Mouse (Mus musculus): ENCODE data around the gene Vmn1r203.
"Not testable (repeated sequence)": the region's sequence is repeated elsewhere in the genome, so short reads cannot be mapped to it uniquely, and the experiment has no call there.

The Vmn1r203 gene

GRCm38 (mm10) chr13:22517814-22518213 is at the start of gene Vmn1r203:
Vmn1r203 (plus strand) TSS chr13:22518114.
- no peak for DNase-seq (ENCODE audit: low read depth, low spot score)

- no peak for DNase-seq (ENCODE audit: low read depth, low spot score)
These were observed 46.3 kb upstream of the Vmn1r203 start, which contains the start of gene Vmn1r201 for GRCm38 (mm10) chr13:22471623-22472022. Vmn1r201 (plus strand) TSS chr13:22471923.

- no peak for DNase-seq (ENCODE audit: low read depth, low spot score)
These were observed 15.5 kb upstream of the Vmn1r203 start for GRCm38 (mm10) chr13:22502431-22502830.

DNA sequence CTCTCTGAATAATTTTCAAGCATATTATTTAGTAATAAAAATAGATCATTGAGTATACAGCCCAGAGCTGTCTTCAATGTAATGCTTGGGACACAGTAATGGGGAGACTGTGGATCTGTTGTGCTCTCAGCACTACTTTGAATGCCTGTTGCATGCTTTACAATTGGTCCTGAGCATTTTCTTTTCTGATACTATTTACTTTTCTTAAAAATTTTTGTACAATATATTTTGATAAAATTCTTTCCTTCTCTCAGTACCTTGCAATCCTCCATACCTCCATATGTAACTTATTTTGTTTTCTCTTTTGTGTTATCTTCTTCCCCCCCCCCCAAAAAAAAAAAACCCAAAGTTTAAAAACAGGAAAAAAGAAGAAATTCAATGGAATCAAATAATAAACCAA is 12.6 kb upstream of the Vmn1r203 start, which contains the start of gene Vmn1r202:
Gene Vmn1r202, minus strand, starts transcription at position 101 of the 400 bp plus-strand sequence.
- no peak for DNase-seq (ENCODE audit: low read depth, low spot score)

DNA sequence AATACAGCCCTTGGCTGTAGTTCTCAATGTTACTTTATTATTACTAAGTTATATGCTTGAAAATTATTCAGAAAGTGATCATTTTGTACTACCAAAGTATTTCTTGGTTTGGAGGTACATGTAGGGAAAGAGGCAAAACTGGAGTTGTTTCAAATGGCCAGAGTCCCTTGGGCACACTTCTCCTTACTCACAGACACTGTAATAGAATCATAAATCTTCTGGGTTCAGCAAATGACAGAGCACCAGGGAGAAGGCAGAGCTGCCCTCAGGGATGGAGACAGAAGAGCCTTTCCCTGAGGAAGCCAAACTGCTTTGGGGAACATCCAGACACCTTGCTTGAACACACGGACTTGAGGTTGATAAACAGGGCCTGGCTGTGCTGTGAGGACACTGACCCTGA is 35.0 kb downstream of the Vmn1r203 start, which contains the start of gene Vmn1r204:
Gene Vmn1r204, plus strand, starts transcription at position 301 of the 400 bp plus-strand sequence.
- DNase-seq (ENCODE audit: low read depth, low spot score): not testable (repeated sequence)

DNA sequence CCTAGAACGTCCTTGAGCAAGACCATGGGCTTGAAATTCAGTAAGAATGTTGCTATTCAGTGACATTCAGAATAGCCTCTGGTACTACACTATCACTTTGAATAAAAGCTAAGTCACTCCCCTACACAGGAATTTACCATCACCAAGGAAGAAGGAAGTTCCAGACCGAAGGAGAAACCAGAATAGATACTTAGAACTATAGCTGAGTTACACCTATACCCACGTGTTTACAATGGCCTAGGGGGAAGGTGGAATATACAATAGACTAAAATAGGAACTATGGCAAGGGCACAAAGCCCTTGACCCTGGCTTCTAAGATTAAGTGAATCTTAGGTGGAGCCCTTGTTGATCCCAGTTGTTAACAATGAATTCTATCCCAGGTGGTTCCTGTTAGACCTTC is 57.0 kb downstream of the Vmn1r203 start:
- not testable (repeated sequence) for DNase-seq (ENCODE audit: low read depth, low spot score)
